Mouse (Mus musculus): ENCODE measurements around the gene Aqp2. TPM values are rescaled to one million over a fixed set of nuclear protein-coding genes. Genes with fewer than 3 reads are reported as not detected.

Aqp2 gene
- polyA plus RNA-seq, 1 experiment from 2014 or later: not detected

GRCm38 (mm10) chr15:99594951-99595350, 16.1 kb downstream of the Aqp2 start:
- WGBS: 81% methylated on average over 10 of the region's 10 CpGs
- ATAC-seq (replicated peaks; ENCODE audit: low FRiP score): no peak

DNA sequence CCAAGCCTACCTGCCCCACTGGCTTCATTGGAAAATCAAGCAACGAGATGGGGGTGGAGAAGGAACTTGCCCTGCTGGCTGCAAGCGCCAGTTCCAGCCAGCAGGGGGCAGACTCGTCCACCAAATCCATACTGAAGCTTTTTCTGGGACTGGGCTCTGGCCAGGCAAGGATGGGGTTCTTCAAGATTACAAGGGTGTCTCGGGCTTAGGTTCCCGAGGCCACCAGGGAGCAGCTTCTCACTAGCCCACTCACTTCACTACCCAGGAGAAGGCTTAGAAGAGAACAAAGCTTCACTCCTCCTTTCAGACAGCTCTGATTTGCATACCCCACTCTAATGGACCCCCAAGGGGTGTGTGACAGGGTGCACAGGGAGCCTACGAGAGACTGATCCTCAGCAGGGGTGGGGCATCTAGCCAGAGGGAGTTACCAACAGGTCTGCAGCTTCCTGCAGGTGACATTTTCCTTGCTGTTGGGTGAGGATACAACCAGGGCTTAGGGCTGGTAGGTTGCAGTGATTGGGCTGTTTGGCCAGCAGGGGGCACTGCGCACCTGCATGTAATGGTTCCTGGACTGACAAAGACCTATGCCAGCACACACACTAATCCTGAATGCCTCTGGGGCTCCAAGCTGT, 17.3 kb downstream of the Aqp2 start:
- Histone ChIP-seq H3K4me2 (ENCODE audit: low read depth, low read length, severe bottlenecking) (0 out of 2 replicates have a peak overlapping the region, but pooled peaks have one; percentile 5), H3K9me3 (ENCODE audit: control insufficient read depth, low read length) (no peaks in the 10 kb centered on the region), H3K36me3 (ENCODE audit: control insufficient read depth, insufficient read depth, low read length) (no peaks in the 10 kb centered on the region), H3K27ac (ENCODE audit: low read depth, low read length) (no peak overlapping the region), H3K4me3 (ENCODE audit: low read depth, low read length) (no peak overlapping the region), H3K9ac (ENCODE audit: low read length) (no peak overlapping the region), H3K4me1 (replicated peaks; ENCODE audit: control insufficient read depth, insufficient read depth, low read length) (peaks cover 6% of the 10 kb centered on the region; the same call in 1 of the 2 replicates), H3K27me3 (ENCODE audit: control insufficient read depth, insufficient read depth, low read length) (peaks cover 32% of the 10 kb centered on the region)
- ATAC-seq (replicated peaks; ENCODE audit: low FRiP score) (peak; percentile 88), DNase-seq (ENCODE audit: low spot score) (peak; percentile 93)
- under 1% methylated on average over 7 of the region's 7 CpGs for WGBS

More at GRCm38 (mm10) chr15:99594951-99595350, 16.1 kb downstream of the Aqp2 start:
- Histone ChIP-seq H3K4me1 (replicated peaks; ENCODE audit: control insufficient read depth, insufficient read depth, low read length) (peaks cover 12% of the 10 kb centered on the region; the same call in 1 of the 2 replicates), H3K4me2 (ENCODE audit: low read depth, low read length, severe bottlenecking) (no peak overlapping the region), H3K4me3 (ENCODE audit: low read depth, low read length) (no peak overlapping the region), H3K27me3 (ENCODE audit: control insufficient read depth, insufficient read depth, low read length) (peaks cover 44% of the 10 kb centered on the region), H3K27ac (ENCODE audit: low read depth, low read length) (no peak overlapping the region), H3K36me3 (ENCODE audit: control insufficient read depth, insufficient read depth, low read length) (no peaks in the 10 kb centered on the region), H3K9me3 (ENCODE audit: control insufficient read depth, low read length) (no peaks in the 10 kb centered on the region), H3K9ac (ENCODE audit: low read length) (no peak overlapping the region)
- no peak for DNase-seq (ENCODE audit: low spot score)

DNA sequence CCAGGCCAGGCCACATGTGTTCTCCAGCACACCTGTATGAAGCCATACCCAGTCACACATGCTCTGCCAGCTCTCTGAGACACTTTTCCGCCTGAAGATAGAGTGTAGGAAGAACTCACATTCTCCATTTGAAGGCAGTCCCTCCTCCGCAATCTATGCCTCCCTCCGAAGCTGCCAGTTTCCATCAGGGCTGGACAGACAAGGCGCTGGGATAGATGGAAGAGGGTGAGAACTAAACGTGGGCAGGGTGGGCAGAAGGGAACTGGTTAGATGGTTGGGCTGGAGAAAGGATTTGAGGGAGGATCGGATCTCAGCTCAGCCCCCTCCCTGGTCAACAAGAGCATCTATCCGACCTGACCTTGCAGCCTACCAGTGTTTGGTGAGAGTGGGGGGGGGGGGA, 18.0 kb downstream of the Aqp2 start:
- Histone ChIP-seq H3K27me3 (ENCODE audit: control insufficient read depth, insufficient read depth, low read length) (peaks cover 25% of the 10 kb centered on the region), H3K36me3 (ENCODE audit: control insufficient read depth, insufficient read depth, low read length) (no peaks in the 10 kb centered on the region), H3K9ac (ENCODE audit: low read length) (no peak overlapping the region), H3K9me3 (ENCODE audit: control insufficient read depth, low read length) (no peaks in the 10 kb centered on the region), H3K27ac (ENCODE audit: low read depth, low read length) (no peak overlapping the region), H3K4me3 (ENCODE audit: low read depth, low read length) (no peak overlapping the region), H3K4me1 (replicated peaks; ENCODE audit: control insufficient read depth, insufficient read depth, low read length) (peaks cover 6% of the 10 kb centered on the region; the same call in 1 of the 2 replicates), H3K4me2 (ENCODE audit: low read depth, low read length, severe bottlenecking) (no peak overlapping the region)
- DNase-seq (ENCODE audit: low spot score): no peak
- WGBS: 54% methylated on average over 7 of the region's 7 CpGs
- ATAC-seq (replicated peaks; ENCODE audit: low FRiP score): no peak

GRCm38 (mm10) chr15:99597596-99597995, 18.7 kb downstream of the Aqp2 start:
- peaks cover 17% of the 10 kb centered on the region for H3K27me3 ChIP-seq (ENCODE audit: control insufficient read depth, insufficient read depth, low read length)
- H3K4me3 ChIP-seq (ENCODE audit: low read depth, low read length): no peak overlapping the region
- DNase-seq (ENCODE audit: low spot score) (no peak), ATAC-seq (replicated peaks; ENCODE audit: low FRiP score) (no peak)
- no peak overlapping the region for H3K9ac ChIP-seq (ENCODE audit: low read length)
- H3K9me3 ChIP-seq (ENCODE audit: control insufficient read depth, low read length): no peaks in the 10 kb centered on the region
- H3K36me3 ChIP-seq (ENCODE audit: control insufficient read depth, insufficient read depth, low read length): no peaks in the 10 kb centered on the region
- 53% methylated on average over 8 of the region's 8 CpGs for WGBS
- H3K27ac ChIP-seq (ENCODE audit: low read depth, low read length): no peak overlapping the region
- H3K4me1 ChIP-seq (replicated peaks; ENCODE audit: control insufficient read depth, insufficient read depth, low read length): peaks cover 6% of the 10 kb centered on the region; the same call in 1 of the 2 replicates
- no peak overlapping the region for H3K4me2 ChIP-seq (ENCODE audit: low read depth, low read length, severe bottlenecking)

- Histone ChIP-seq H3K27me3 (ENCODE audit: control insufficient read depth, insufficient read depth, low read length) (peaks cover 4% of the 10 kb centered on the region; the same call in 1 of the 2 replicates), H3K27ac (ENCODE audit: low read depth, low read length) (no peak overlapping the region), H3K4me2 (ENCODE audit: low read depth, low read length, severe bottlenecking) (no peak overlapping the region), H3K9ac (ENCODE audit: low read length) (no peak overlapping the region), H3K4me3 (ENCODE audit: low read depth, low read length) (no peak overlapping the region), H3K4me1 (replicated peaks; ENCODE audit: control insufficient read depth, insufficient read depth, low read length) (peaks cover 6% of the 10 kb centered on the region; the same call in 1 of the 2 replicates), H3K36me3 (ENCODE audit: control insufficient read depth, insufficient read depth, low read length) (no peaks in the 10 kb centered on the region), H3K9me3 (ENCODE audit: control insufficient read depth, low read length) (no peaks in the 10 kb centered on the region)
- ATAC-seq (replicated peaks; ENCODE audit: low FRiP score) (no peak), DNase-seq (ENCODE audit: low spot score) (no peak)
- WGBS: 62% methylated on average over 17 of the region's 17 CpGs
Observed at GRCm38 (mm10) chr15:99599245-99600070, 20.6 kb downstream of the Aqp2 start.

GRCm38 (mm10) chr15:99600986-99601822, 22.3 kb downstream of the Aqp2 start, which contains the start of gene Aqp6:
Aqp6 (plus strand) TSS chr15:99601400.
- ATAC-seq (replicated peaks; ENCODE audit: low FRiP score): no peak
- no peak within 1 kb of the TSS for H3K27ac ChIP-seq (ENCODE audit: low read depth, low read length)
- H3K4me1 ChIP-seq (replicated peaks; ENCODE audit: control insufficient read depth, insufficient read depth, low read length): peaks cover 7% of the 10 kb centered on the region; the same call in 1 of the 2 replicates
- H3K36me3 ChIP-seq (ENCODE audit: control insufficient read depth, insufficient read depth, low read length): no peaks in the 10 kb centered on the region
- H3K9me3 ChIP-seq (ENCODE audit: control insufficient read depth, low read length): no peaks in the 10 kb centered on the region
- no peak within 1 kb of the TSS for H3K9ac ChIP-seq (ENCODE audit: low read length)
- DNase-seq (ENCODE audit: low spot score): no peak
- no peak within 1 kb of the TSS for H3K4me3 ChIP-seq (ENCODE audit: low read depth, low read length)
- H3K27me3 ChIP-seq (ENCODE audit: control insufficient read depth, insufficient read depth, low read length): peaks cover 2% of the 10 kb centered on the region; the same call in 1 of the 2 replicates
- WGBS: 55% methylated on average over 22 of the region's 22 CpGs
- H3K4me2 ChIP-seq (ENCODE audit: low read depth, low read length, severe bottlenecking): no peak within 1 kb of the TSS

- ATAC-seq (replicated peaks; ENCODE audit: low FRiP score) (no peak), DNase-seq (ENCODE audit: low spot score) (no peak)
- H3K4me2 ChIP-seq (ENCODE audit: low read depth, low read length, severe bottlenecking): no peak overlapping the region
- WGBS: 37% methylated on average over 5 of the region's 5 CpGs
- no peak overlapping the region for H3K9ac ChIP-seq (ENCODE audit: low read length)
- H3K27ac ChIP-seq (ENCODE audit: low read depth, low read length): no peak overlapping the region
- no peaks in the 10 kb centered on the region for H3K36me3 ChIP-seq (ENCODE audit: control insufficient read depth, insufficient read depth, low read length)
- peaks cover 8% of the 10 kb centered on the region; the same call in 1 of the 2 replicates for H3K4me1 ChIP-seq (replicated peaks; ENCODE audit: control insufficient read depth, insufficient read depth, low read length)
- peaks cover 2% of the 10 kb centered on the region; the same call in 1 of the 2 replicates for H3K27me3 ChIP-seq (ENCODE audit: control insufficient read depth, insufficient read depth, low read length)
- no peak overlapping the region for H3K4me3 ChIP-seq (ENCODE audit: low read depth, low read length)
- no peaks in the 10 kb centered on the region for H3K9me3 ChIP-seq (ENCODE audit: control insufficient read depth, low read length)
Observed at GRCm38 (mm10) chr15:99601823-99602120, 22.9 kb downstream of the Aqp2 start.

DNA sequence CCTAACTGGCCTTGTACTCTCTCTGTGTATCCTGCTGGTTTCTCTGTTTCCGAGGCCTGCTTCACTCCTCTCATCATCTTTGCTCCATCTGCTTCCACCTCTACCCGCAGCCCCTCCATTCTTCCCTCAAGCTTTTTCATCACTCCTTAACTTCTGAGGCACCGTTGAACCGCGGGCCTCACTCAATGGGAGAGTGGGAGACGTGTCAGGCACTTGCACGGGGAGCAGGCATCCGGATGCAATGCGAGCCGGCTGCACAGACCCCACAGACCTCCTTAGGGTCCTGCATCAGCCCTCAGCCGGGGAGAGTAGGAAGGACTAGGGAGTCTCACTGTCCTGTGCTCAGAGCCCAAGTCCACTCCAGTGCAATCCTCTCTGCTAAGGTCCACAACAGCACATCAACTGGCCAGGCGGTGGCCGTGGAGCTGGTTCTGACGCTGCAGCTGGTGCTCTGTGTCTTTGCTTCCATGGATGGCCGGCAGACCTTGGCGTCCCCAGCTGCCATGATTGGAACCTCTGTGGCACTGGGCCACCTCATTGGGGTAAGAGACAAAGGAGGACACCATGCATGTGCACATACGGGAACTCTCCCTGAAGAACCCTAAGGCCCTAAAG, 23.5 kb downstream of the Aqp2 start:
- 77% methylated on average over 17 of the region's 17 CpGs for WGBS
- Histone ChIP-seq H3K27me3 (ENCODE audit: control insufficient read depth, insufficient read depth, low read length) (peaks cover 2% of the 10 kb centered on the region; the same call in 1 of the 2 replicates), H3K4me3 (ENCODE audit: low read depth, low read length) (no peak overlapping the region), H3K27ac (ENCODE audit: low read depth, low read length) (no peak overlapping the region), H3K4me1 (replicated peaks; ENCODE audit: control insufficient read depth, insufficient read depth, low read length) (peaks cover 10% of the 10 kb centered on the region; the same call in 1 of the 2 replicates), H3K9me3 (ENCODE audit: control insufficient read depth, low read length) (no peaks in the 10 kb centered on the region), H3K4me2 (ENCODE audit: low read depth, low read length, severe bottlenecking) (no peak overlapping the region), H3K36me3 (ENCODE audit: control insufficient read depth, insufficient read depth, low read length) (no peaks in the 10 kb centered on the region), H3K9ac (ENCODE audit: low read length) (no peak overlapping the region)
- DNase-seq (ENCODE audit: low spot score): no peak
- ATAC-seq (replicated peaks; ENCODE audit: low FRiP score): no peak
